Mouse (Mus musculus) left cerebral cortex, adult 18-20 months (tissue): Measurements from ENCODE around the gene Scfd1. TPM values are rescaled to one million over a fixed set of nuclear protein-coding genes. Genes with fewer than 3 reads are reported as not detected.

Experiments
- DNase-seq, 2 experiments: peaks; one replicate each; pipeline ENCODE4 v3.0.0; 2021 to 2022; ENCODE audit warnings: low spot score in 2 of 2, mixed read lengths in 1 of 2
- total RNA-seq, 2 experiments: library from RNA; stranded (reverse); gene quantifications; 2 replicates each; pipeline ENCODE4 v1.2.3; 2021

Gene Scfd1
- total RNA-seq, 2 experiments from 2014 or later = 36.2 to 37.9 TPM

- DNase-seq = peak; percentile 26 to 55
Measured at GRCm38 (mm10) chr12:51494641-51495040, 117.3 kb downstream of the Scfd1 start.

Other genes starting within 250 kb of the Scfd1 start
- gene G2e3, start 29.4 kb upstream of the Scfd1 start, total RNA-seq = 1 to 10 TPM; 7.4 to 8.7 TPM
- 10 to 100 TPM; 28.0 to 28.9 TPM for gene Coch, start 215.8 kb downstream of the Scfd1 start, total RNA-seq